Mouse (Mus musculus) neural tube, embryonic 14.5 days (tissue): Measurements from ENCODE around the gene Ube2g1. TPM values are rescaled to one million over a fixed set of nuclear protein-coding genes. Genes with fewer than 3 reads are reported as not detected.

Experiments
- ATAC-seq: fragments of 200-750 bp; cut with Nextera tagmentation; 2 replicates; pipeline ENCODE4 v1.8.0; 2017; ENCODE audit warnings: low read depth, mild to moderate bottlenecking, moderate TSS enrichment, moderate library complexity
- H3K27ac ChIP-seq: fragments of 300-500 bp; sonication (generic); 2 replicates; pipeline ENCODE4 v1.5.1; 2014; ENCODE audit warnings: low read depth, mild to moderate bottlenecking, control low read depth, low read length, moderate library complexity, mixed read lengths
- H3K27me3 ChIP-seq: fragments of 300-500 bp; sonication (generic); 2 replicates; pipeline ENCODE4 v1.6.1; 2014; ENCODE audit warnings: low read length; ENCODE audit not compliant: control insufficient read depth, insufficient read depth
- H3K36me3 ChIP-seq: fragments of 300-500 bp; sonication (generic); 2 replicates; pipeline ENCODE4 v1.6.1; 2014; ENCODE audit warnings: low read length, mixed read lengths; ENCODE audit not compliant: control insufficient read depth, insufficient read depth
- H3K4me1 ChIP-seq: fragments of 300-500 bp; sonication (generic); 2 replicates; pipeline ENCODE4 v1.6.1; 2014; ENCODE audit warnings: low read length; ENCODE audit not compliant: control insufficient read depth, insufficient read depth
- H3K4me2 ChIP-seq: fragments of 300-500 bp; sonication (generic); 2 replicates; pipeline ENCODE4 v1.6.1; 2014; ENCODE audit warnings: mild to moderate bottlenecking, low read depth, low read length, control low read depth
- H3K4me3 ChIP-seq: fragments of 300-500 bp; sonication (generic); 2 replicates; pipeline ENCODE4 v1.5.1; 2014; ENCODE audit warnings: low read depth, low read length, control low read depth, mixed read lengths
- H3K9ac ChIP-seq: fragments of 300-500 bp; sonication (generic); replicated peaks from 2 replicates; pipeline ENCODE4 v1.6.1; 2014; ENCODE audit warnings: low read depth, mild to moderate bottlenecking, control low read depth, low read length, mixed read lengths
- H3K9me3 ChIP-seq: fragments of 300-500 bp; sonication (generic); 2 replicates; pipeline ENCODE4 v1.6.1; 2016; ENCODE audit warnings: low read length; ENCODE audit not compliant: control insufficient read depth
- WGBS: fragments of 180-500 bp; shearing (Covaris S2); extraction: QIAGEN DNeasy Blood & Tissue Kit; methylation state at CpG from one replicate; pipeline ENCODE4 v1.1.7; 2014; 5-methylcytosine and 5-hydroxymethylcytosine counted together
- polyA plus RNA-seq: library from polyadenylated mRNA; unstranded; fragments of >200 nt; fragmentation: Nextera tagmentation; extraction: Ambion mirVana; gene quantifications from 2 replicates; pipeline ENCODE4 v1.2.1, GENCODE M21; 2014

Gene Ube2g1
- polyA plus RNA-seq, 1 experiment from 2014 or later = 90.0 TPM

DNA sequence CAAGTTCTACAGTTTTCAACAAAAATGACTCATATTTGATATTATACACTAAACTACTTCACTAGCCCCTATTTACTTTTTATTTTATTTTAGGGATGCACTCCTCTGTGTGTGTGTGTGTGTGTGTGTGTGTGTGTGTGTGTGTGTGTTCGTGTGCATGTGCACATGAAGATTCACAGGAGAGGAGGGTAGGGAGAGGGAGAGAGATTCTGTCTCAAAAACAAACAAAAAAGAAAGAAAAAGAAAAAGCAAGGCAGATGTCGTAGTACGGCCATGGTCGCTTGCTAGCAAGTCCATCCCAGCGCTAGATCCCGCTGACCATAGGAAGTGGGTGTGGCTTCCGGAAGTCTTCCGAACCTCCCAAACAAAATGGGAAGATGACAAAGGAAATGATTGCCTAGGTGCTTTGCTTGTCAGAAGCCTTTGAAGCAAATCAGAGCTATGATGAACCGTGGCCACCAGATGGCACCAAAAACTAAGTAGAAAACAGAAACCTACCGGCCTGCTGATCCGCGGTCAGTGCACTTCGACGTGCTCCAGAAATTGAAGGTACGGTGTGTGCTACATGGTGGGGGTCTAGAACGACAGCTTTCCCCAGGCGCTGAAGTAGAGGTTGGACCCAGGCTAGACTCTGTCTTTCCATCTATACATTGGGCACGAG lies 36.6 kb upstream of the Ube2g1 start:
- no peaks in the 10 kb centered on the region for H3K4me1 ChIP-seq
- no peaks in the 10 kb centered on the region for H3K36me3 ChIP-seq
- H3K4me2 ChIP-seq = peak overlapping the region; percentile 40
- H3K27ac ChIP-seq = no peak overlapping the region
- H3K4me3 ChIP-seq = peak overlapping the region; percentile 16; the same call in 1 of the 2 replicates
- 6% methylated on average over 18 of the region's 18 CpGs for WGBS
- H3K9me3 ChIP-seq = no peaks in the 10 kb centered on the region
- H3K27me3 ChIP-seq = no peaks in the 10 kb centered on the region
- H3K9ac ChIP-seq = peak overlapping the region; percentile 32; the same call in 1 of the 2 replicates
- ATAC-seq = peak; percentile 80

DNA sequence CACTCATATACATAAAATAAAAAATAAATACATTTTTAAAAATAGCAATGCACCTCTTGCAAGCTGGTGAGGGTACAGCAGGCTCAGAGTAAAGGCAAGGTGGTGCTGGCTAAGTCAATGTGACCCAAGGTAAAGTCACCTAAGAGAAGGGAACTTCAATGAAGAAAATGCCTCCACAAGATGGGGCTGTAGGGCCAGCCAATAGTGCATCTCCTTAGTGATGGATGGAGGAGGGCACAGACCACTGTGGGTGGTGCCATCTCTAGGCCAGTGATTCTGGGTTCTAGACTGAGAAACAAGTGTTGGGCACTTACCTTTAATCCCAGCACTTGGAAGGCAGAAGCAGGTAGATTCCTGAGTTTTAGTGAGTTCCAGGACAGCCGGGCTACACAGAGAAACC lies 33.3 kb upstream of the Ube2g1 start:
- no peak overlapping the region for H3K27ac ChIP-seq
- H3K9ac ChIP-seq = no peak overlapping the region
- WGBS = 89% methylated on average over 1 of the region's 1 CpGs
- H3K4me1 ChIP-seq = peaks cover 9% of the 10 kb centered on the region
- H3K36me3 ChIP-seq = no peaks in the 10 kb centered on the region
- no peak for ATAC-seq
- H3K27me3 ChIP-seq = no peaks in the 10 kb centered on the region
- no peak overlapping the region for H3K4me2 ChIP-seq
- no peak overlapping the region for H3K4me3 ChIP-seq
- no peaks in the 10 kb centered on the region for H3K9me3 ChIP-seq

- no peak overlapping the region for H3K27ac ChIP-seq
- no peaks in the 10 kb centered on the region for H3K36me3 ChIP-seq
- peak overlapping the region; percentile 55 for H3K4me2 ChIP-seq
- 0 out of 2 replicates have a peak overlapping the region, but pooled peaks have one; percentile 42 for H3K9ac ChIP-seq
- no peaks in the 10 kb centered on the region for H3K27me3 ChIP-seq
- H3K4me1 ChIP-seq = peaks cover 9% of the 10 kb centered on the region
- ATAC-seq = no peak
- WGBS = 24% methylated on average over 7 of the region's 7 CpGs
- H3K4me3 ChIP-seq = peak overlapping the region; percentile 25; the same call in 1 of the 2 replicates
- no peaks in the 10 kb centered on the region for H3K9me3 ChIP-seq
Observed at GRCm38 (mm10) chr11:72576111-72576465, 31.0 kb upstream of the Ube2g1 start.

- Histone ChIP-seq H3K4me1 (peaks cover 9% of the 10 kb centered on the region), H3K4me2 (peak overlapping the region; percentile 55), H3K4me3 (peak overlapping the region; percentile 25), H3K27ac (0 out of 2 replicates have a peak overlapping the region, but pooled peaks have one; percentile 34), H3K9me3 (no peaks in the 10 kb centered on the region), H3K9ac (peak overlapping the region; percentile 42; the same call in 1 of the 2 replicates), H3K36me3 (no peaks in the 10 kb centered on the region), H3K27me3 (no peaks in the 10 kb centered on the region)
- ATAC-seq = no peak; the same call in 1 of the 2 replicates
- 3% methylated on average over 24 of the region's 24 CpGs for WGBS
Observed at GRCm38 (mm10) chr11:72576466-72577351, 30.4 kb upstream of the Ube2g1 start.

- H3K36me3 ChIP-seq = no peaks in the 10 kb centered on the region
- WGBS = 84% methylated on average over 4 of the region's 4 CpGs
- H3K27me3 ChIP-seq = no peaks in the 10 kb centered on the region
- H3K27ac ChIP-seq = no peak overlapping the region
- H3K4me2 ChIP-seq = no peak overlapping the region
- peaks cover 9% of the 10 kb centered on the region for H3K4me1 ChIP-seq
- H3K9ac ChIP-seq = no peak overlapping the region
- no peak overlapping the region for H3K4me3 ChIP-seq
- no peaks in the 10 kb centered on the region for H3K9me3 ChIP-seq
- ATAC-seq = no peak
Observed at GRCm38 (mm10) chr11:72578471-72578870, 28.6 kb upstream of the Ube2g1 start.

DNA sequence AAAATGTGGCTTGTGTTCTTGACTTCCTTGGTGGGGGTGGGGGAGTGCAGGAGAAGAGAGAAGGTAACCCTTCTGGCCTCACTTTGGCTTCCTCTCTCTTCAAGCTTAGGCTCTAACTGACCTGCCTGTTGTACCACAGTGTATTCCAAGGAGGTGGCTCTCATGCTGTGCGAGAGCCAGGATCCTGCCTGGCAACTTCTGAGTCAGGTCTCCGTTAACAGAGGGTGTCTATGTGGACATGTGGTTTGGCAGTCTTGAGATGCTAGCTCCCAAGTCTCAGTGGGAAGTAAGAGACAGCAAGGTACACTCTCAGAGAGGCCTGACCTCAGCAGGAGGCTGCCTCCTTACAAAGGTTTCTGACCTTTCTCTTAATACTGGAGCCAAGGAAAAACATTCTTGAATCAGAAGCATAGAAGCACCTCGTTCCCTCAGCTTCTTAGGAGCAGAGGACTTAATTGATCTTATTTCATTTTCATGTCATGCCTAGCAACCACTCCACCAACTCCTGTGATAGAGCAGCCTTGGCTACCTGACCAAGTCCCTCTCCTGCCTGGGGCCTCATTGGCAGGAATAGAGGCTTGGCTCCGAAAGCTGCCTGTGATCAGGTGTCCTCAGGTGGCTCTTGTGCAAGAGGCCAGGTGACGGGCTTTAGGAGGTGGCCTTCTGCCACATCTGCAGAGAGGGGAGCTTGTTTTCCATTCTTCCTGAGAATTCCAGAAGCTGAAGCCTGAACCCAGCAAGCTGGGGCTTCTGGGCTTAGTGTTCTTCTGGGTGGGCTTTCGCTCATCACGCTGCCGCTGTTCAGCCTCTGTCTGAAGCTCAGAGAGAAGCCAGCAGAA lies 25.3 kb upstream of the Ube2g1 start:
- ATAC-seq = no peak
- WGBS = 79% methylated on average over 8 of the region's 8 CpGs

DNA sequence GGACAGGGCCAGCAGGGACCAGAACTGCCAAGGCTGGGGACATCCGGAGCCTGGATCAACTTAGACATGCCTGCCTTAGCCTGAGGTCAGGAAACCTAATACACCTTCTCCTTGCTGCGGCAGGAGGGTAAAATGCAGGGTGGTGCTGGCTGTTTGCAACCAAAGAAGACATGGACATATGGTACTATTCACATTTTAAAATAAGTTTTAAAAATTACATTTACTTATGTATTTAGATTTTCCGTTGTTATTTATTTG lies 24.7 kb upstream of the Ube2g1 start:
- H3K36me3 ChIP-seq = no peaks in the 10 kb centered on the region
- H3K4me1 ChIP-seq = no peaks in the 10 kb centered on the region
- no peak overlapping the region for H3K9ac ChIP-seq
- no peaks in the 10 kb centered on the region for H3K9me3 ChIP-seq
- 77% methylated on average over 3 of the region's 3 CpGs for whole genome bisulfite sequencing
- no peak overlapping the region for H3K4me2 ChIP-seq
- no peak overlapping the region for H3K27ac ChIP-seq
- H3K4me3 ChIP-seq = no peak overlapping the region
- ATAC-seq = no peak
- no peaks in the 10 kb centered on the region for H3K27me3 ChIP-seq

More for the DNA sequence above, 25.3 kb upstream of the Ube2g1 start:
- Histone ChIP-seq H3K27me3 (no peaks in the 10 kb centered on the region), H3K9me3 (no peaks in the 10 kb centered on the region), H3K36me3 (no peaks in the 10 kb centered on the region), H3K4me2 (no peak overlapping the region), H3K9ac (no peak overlapping the region), H3K4me1 (peaks cover 4% of the 10 kb centered on the region; the same call in 1 of the 2 replicates), H3K4me3 (no peak overlapping the region), H3K27ac (no peak overlapping the region)

DNA sequence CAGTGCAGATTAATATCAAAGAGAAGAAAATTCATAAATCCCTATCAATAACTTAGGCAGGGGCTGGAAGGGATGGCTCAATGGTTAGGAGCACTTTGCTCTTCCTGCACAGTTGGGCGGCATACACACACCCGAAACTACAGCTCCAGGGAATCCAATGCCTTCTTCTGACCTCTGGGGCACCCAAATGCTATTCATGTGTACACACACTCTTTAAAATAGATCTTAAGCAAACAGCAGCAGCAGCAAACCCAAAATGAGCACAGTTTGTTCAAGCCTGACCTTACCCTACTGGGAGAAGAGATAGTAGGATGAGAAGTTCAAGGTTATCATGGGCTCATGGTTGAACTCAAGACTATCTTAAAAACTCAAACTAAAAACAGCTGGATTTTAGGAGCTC lies 24.0 kb upstream of the Ube2g1 start:
- no peaks in the 10 kb centered on the region for H3K4me1 ChIP-seq
- H3K27me3 ChIP-seq = no peaks in the 10 kb centered on the region
- H3K36me3 ChIP-seq = no peaks in the 10 kb centered on the region
- WGBS = 95% methylated on average over 2 of the region's 2 CpGs
- H3K9me3 ChIP-seq = no peaks in the 10 kb centered on the region
- no peak overlapping the region for H3K4me3 ChIP-seq
- H3K4me2 ChIP-seq = no peak overlapping the region
- H3K27ac ChIP-seq = no peak overlapping the region
- ATAC-seq = no peak
- H3K9ac ChIP-seq = no peak overlapping the region
